Mouse (Mus musculus) T-helper 17 cell (primary cell): ENCODE data around the gene Gm8871.

Experiments used
- in situ Hi-C, 2 experiments: fragments of 300-600 bp; cut with MboI, MseI; formaldehyde crosslinking; loops; 1 replicate in 1 of 2; 2 replicates in 1 of 2; pipeline ENCODE4 v1.15.1; 2025; ENCODE audit warnings: high pct_unique_total_duplicates in 2 of 2

Gm8871 gene

GRCm38 (mm10) chr5:10947505-10947904 lies at the start of gene Gm8871, which contains the start of gene Gm8857:
Gene Gm8871 (plus strand): TSS chr5:10947805.
Gene Gm8857 (plus strand): TSS chr5:10947807.
- in situ Hi-C loops = loop anchor here (5.0 to 10.0 kb wide), 3 partner anchors 235 to 555 kb away; partner anchors contain the start of genes Gm5861 (in 2 of the 2) and Gm8906 (in 2 of the 2)

- in situ Hi-C loops = loop anchor here in 1 of 2 experiments (10.0 to 25.0 kb wide), 3 partner anchors 89 to 821 kb away; partner anchors contain the start of genes Gm8922 and Gm8926
These were observed 5.9 kb downstream of the Gm8871 start for GRCm38 (mm10) chr5:10953512-10953911.

- in situ Hi-C loops = loop anchor here in 1 of 2 experiments (10.0 to 25.0 kb wide), 3 partner anchors 93 to 817 kb away; partner anchors contain the start of genes Gm8922 and Gm8926
These were observed 10.5 kb downstream of the Gm8871 start for GRCm38 (mm10) chr5:10958057-10958456.
